In genomic region chr4:125290761-125291160, GRCm38 (mm10) we compare ENCODE assay signal across 21 mouse cellular contexts.
"Had no signal": no experiment of that assay in that cellular context is flagged by ENCODE, and none has a peak within 500 bp of the region (broad histone marks: within the 10 kb centered on the region; RNA-seq: fewer than 3 reads in every experiment).

No protein-coding gene starts in this region.

- H3K4me3 ChIP-seq: heart, adult 2 months; heart, embryonic 13.5 days; heart, embryonic 15.5 days; hindbrain, embryonic 13.5 days; hindbrain, embryonic 15.5 days; layer of hippocampus, adult 2 months; limb, embryonic 10.5 days; limb, embryonic 12.5 days; liver, embryonic 13.5 days had no signal

- H3K4me1 ChIP-seq: heart, embryonic 13.5 days; heart, embryonic 15.5 days; limb, embryonic 10.5 days; liver, embryonic 13.5 days had no signal

- ATAC-seq: hindbrain, postnatal 0 days; intestine, embryonic 16.5 days had no signal

- DNase-seq: gastrocnemius, postnatal 25 days; heart, adult 11 months; heart, adult 2 months; heart, postnatal 14 days; heart, postnatal 36 days; kidney, adult 11 months; kidney, adult 2 months; kidney, postnatal 10 days; kidney, postnatal 25 days; kidney, postnatal 4 days; liver; liver, embryonic 13.5 days had no signal

- H3K27ac ChIP-seq: heart, adult 2 months; heart, embryonic 13.5 days; heart, embryonic 15.5 days; hindbrain, embryonic 13.5 days; hindbrain, embryonic 15.5 days; hindbrain, postnatal 0 days; layer of hippocampus, adult 2 months; limb, embryonic 10.5 days; limb, embryonic 12.5 days; liver, embryonic 13.5 days had no signal
